Mouse (Mus musculus): ENCODE data around the gene Sirt2.

Gene Sirt2

DNA sequence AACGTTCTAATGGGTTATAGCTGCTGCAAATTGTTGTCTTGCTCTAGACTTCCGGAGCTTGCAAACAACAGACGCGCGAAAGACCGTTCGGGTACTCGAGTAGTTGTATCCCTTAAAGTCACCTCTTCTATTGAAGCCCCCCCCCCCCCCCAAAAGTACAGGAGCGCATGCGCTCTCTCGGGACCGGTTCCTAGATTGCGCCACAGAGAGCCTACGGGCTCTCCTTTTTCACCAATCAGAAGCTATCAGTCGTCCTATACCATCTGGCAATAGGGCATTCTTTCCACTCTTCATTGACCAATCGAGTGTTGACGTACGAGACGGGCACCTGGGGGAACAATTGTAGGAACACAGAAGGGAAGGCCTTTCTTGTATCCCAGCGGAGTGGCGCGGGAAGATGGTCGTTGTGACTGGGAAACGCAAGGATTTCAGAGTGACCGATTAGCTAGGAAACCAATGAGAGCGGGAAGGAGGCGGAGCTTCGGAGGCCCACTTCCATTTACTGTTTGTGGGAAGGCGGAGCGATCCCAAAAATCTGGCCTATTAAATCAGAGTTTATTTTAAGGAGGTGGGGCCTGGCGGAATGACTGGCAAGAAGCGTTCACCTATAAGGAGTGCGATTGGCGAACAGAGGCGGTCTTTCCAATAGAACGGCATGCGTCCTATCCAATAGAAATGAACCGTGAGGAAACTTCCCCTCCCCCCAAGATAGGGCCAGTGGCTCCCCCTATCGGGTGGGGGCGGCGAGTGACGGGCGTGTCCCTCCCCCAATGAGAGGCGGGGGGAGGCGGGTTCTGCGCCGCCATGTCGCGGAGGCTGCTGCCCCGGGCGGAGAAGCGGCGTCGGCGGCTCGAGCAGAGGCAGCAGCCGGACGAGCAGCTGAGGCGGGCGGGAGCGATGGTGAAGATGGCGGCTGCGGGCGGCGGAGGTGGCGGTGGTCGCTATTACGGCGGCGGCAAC is 43.9 kb downstream of the Sirt2 start:
- in situ Hi-C loops (cut with MboI; ENCODE audit: unreplicated experiment in 2 of 2): loop anchor here in 1 of 2 experiments (25.0 kb wide), 2 partner anchors 1277 to 1348 kb away; partner anchors contain the start of genes Gm26920, Sertad3, Zfp260 and Zfp566

DNA sequence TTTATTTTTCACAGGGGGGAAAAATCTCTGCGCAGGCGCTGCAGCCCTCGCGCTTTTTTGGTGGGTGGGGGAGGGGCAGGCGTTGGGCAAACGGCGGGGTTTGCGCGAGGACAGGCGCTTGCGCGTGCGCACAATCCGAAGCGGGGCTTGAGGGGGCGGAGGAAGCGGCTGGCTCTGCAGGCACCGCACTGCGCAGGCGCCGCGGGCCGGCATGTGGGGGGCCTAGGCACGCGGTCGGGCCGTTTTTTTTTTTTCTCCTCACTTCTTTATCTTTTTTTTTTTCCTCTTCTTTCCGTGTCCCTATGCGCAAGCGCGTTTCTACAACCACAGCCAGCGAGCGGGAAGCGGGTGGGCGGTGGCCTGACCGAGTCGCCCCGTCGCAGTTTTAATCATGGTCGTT is 44.7 kb downstream of the Sirt2 start:
- in situ Hi-C loops (cut with MboI; ENCODE audit: unreplicated experiment in 2 of 2): loop anchor here in 1 of 2 experiments (25.0 kb wide), 2 partner anchors 1276 to 1349 kb away; partner anchors contain the start of genes Gm26920, Sertad3, Zfp260 and Zfp566

DNA sequence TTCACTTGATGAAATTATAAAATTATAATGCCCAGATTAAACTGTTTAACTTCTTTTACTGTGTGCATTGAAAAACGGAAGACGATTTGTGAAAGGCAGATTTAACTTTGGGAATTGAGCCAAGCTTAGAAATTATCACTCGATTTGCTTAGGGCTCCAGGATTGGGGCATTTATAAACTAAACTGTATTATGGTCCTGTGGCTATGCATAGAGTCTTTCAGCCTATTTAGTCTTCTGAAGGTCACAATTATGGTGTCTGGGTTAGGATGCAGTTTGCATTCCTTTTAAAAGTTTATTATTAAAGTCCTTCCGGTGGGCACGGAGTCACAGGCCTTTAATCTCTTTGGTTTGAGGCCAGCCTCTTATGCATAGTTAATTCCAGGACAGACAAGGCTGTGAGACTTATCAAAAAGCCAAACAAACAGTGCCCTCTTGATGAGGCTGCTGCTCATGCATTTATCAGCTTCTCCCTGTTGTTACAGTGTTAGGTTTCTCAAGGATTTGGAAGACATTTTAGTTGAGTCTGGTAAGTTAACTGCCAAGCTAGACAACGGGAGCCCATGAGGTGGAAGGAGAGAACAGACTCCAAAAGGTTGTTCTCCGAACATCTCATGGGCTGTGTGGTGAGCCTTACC is 45.2 kb downstream of the Sirt2 start:
- in situ Hi-C loops (cut with MboI; ENCODE audit: unreplicated experiment in 2 of 2): loop anchor here in 1 of 2 experiments (25.0 kb wide), 2 partner anchors 1276 to 1349 kb away; partner anchors contain the start of genes Gm26920, Sertad3, Zfp260 and Zfp566

DNA sequence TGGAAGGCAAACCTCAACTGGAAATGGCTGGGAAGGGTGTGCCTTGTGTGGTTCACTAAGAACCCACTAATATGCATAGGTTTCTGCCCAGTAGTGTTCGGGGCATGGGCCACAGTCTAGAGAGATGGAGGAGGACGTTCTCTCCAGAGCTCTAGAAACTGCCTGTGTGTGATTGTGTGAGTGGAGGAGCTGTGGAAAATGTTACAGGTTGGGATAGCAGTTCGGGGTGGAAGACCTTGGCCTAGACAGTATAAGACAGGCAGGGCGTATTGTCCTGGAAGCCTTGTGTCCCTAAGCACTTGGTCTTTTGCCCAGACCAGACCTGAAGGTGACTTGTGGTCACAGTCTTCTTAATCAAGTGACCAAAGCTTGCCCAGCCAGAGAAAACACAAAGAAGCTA is 45.9 kb downstream of the Sirt2 start:
- in situ Hi-C loops (cut with MboI; ENCODE audit: unreplicated experiment in 2 of 2): loop anchor here in 1 of 2 experiments (25.0 kb wide), 2 partner anchors 1275 to 1350 kb away; partner anchors contain the start of genes Gm26920, Sertad3, Zfp260 and Zfp566

DNA sequence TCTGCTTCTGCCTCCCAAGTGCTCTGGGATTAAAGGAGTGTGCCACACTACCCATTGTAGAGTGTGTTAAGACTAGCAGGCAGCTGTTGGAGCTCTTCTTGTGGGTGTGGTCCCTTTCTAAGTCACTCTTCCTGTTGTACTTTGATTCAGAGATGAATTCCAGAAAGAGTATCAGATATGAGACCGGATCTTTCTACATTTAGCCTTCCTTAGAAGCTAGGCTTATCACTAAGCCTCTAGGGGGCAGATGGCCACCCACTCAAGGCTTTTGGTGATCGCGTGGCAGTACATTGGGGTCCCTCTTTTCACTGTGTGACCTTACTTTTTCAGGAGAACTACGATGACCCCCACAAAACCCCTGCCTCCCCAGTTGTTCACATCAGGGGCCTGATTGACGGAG is 46.4 kb downstream of the Sirt2 start:
- in situ Hi-C loops (cut with MboI; ENCODE audit: unreplicated experiment in 2 of 2): loop anchor here in 1 of 2 experiments (25.0 kb wide), 2 partner anchors 1274 to 1351 kb away; partner anchors contain the start of genes Gm26920, Sertad3, Zfp260 and Zfp566

DNA sequence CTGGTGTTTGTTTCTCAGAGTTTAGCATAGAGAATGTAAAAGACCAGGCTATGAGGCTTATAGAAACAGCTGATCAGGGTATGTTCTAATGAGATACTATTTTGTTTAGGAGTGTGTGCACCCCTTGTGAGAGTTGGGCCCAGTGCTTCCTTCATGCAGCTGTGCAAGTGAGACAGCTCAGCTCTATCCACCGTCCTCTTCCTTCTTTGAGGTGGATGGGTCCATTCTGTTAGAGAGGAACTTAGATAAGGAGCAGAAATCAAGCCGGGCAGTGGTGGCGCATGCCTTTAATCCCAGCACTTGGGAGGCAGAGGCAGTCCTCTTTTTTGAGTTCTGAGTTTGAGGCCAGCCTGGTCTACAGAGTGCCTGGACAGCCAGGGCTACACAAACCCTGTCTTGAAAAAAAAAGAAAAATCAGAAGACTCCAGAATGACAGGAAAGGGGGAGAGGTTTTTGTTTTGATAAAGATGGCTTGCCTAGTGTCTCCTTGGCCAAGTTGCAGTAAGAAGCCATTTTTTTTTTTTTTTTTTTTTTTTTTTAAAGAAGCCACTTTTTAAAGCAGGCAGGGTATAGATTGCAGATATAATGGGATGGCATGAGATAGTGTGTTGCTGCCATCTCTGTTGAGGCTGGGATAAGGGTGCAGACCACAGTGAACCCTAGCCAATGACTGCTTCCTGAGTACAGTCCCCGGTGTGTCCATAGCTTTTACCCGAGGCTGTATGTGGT is 47.9 kb downstream of the Sirt2 start:
- in situ Hi-C loops (cut with MboI; ENCODE audit: unreplicated experiment in 2 of 2): loop anchor here in 1 of 2 experiments (25.0 kb wide), 2 partner anchors 1273 to 1352 kb away; partner anchors contain the start of genes Gm26920, Sertad3, Zfp260 and Zfp566

DNA sequence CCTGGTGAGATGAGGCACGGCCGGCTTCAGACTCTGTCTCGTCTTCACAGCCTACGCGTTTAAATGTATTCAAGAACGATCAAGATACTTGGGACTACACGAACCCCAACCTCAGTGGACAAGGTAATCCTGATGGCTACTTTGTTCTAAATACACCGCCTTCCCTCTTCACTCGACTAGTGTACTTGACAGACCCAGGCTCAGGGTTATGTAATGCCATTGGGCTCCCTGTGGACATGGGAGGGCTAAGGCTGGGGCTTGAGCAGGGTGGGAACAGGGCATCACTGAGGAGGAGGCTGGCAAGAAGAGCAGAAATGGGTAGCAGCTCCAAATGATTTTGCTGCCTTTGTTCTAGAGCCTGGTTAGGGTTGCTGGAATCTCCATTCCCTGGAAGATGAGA is 48.7 kb downstream of the Sirt2 start:
- in situ Hi-C loops (cut with MboI; ENCODE audit: unreplicated experiment in 2 of 2): loop anchor here in 1 of 2 experiments (25.0 kb wide), 2 partner anchors 1272 to 1353 kb away; partner anchors contain the start of genes Gm26920, Sertad3, Zfp260 and Zfp566

DNA sequence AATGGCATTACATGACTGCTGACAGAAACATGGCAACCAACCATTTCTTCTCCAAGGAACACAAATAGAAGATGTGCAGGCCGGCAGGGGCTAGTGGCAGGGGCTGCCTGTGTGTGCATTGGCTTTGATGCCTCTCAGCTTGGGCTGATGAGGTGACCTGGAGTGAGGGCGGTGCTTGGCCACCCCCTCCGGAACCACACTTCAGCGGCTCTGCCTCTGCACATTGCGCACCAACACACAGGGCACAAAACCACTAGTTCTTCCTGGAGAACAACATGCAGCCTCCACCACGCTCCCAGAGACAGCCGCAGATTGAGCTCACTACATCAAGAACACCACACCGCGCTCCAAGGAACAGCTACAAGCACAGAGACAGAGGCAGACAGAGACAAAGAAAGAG is 49.7 kb downstream of the Sirt2 start:
- in situ Hi-C loops (cut with MboI; ENCODE audit: unreplicated experiment in 2 of 2): loop anchor here in 1 of 2 experiments (25.0 kb wide), 2 partner anchors 1271 to 1354 kb away; partner anchors contain the start of genes Gm26920, Sertad3, Zfp260 and Zfp566

DNA sequence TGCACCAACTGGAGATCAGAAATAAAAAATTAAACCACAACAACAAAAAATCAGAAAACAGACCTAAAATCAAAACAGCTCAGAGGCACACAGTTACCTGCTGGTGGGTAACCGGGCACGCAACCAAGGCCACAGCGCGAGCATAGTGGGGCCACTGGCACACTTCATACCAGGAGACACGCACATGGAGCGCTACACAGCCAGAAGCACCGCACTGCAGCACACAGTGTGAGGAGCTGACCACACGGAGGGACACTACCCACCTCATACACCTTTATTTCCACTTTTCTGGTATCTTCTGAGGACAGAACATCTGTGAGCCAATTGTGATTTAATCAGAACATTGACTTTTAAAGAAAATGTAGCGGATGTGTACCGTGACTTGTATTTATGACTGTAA is 50.4 kb downstream of the Sirt2 start:
- in situ Hi-C loops (cut with MboI; ENCODE audit: unreplicated experiment in 2 of 2): loop anchor here in 1 of 2 experiments (25.0 kb wide), 2 partner anchors 1270 to 1355 kb away; partner anchors contain the start of genes Gm26920, Sertad3, Zfp260 and Zfp566

DNA sequence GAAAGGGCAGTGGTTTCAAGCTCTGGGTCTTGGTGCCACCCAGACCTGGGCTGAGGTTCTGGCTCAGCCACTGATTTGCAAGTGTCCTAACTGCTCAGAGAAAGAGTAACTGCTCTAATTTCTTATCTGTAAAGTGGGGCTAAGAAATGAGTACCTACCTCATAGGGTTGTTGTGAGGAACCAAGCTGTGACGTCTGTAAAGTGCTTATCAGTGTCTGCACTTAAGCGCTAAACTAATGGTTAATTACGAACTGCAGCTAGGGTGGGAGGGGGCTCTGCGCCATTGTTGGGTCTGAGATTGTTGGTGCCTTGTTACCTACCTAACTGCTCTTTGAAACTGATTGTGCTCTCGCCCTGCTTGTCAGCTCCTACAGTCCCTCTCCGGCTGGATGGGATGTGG is 51.0 kb downstream of the Sirt2 start:
- in situ Hi-C loops (cut with MboI; ENCODE audit: unreplicated experiment in 2 of 2): loop anchor here in 1 of 2 experiments (25.0 kb wide), 2 partner anchors 1270 to 1355 kb away; partner anchors contain the start of genes Gm26920, Sertad3, Zfp260 and Zfp566

DNA sequence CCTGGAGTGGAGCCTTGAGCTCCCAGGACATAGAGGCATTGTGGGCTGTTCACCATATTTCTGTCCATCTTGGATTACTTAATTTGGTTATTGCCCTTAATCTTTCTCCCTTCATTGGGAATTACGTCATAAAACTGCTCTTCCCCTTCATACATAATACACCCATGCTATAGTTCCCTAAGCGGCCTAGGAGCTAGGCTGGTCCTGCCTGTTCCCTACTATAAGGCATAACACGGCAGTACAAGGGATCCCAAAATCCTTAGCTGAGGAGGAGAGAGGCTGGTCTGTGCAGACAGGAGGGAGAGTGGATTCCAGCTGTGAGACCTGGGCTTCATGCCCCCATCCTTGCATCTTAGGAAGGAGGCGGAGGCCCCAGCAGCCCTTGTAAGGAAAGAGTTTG is 51.4 kb downstream of the Sirt2 start:
- in situ Hi-C loops (cut with MboI; ENCODE audit: unreplicated experiment in 2 of 2): loop anchor here in 1 of 2 experiments (25.0 kb wide), 2 partner anchors 1269 to 1356 kb away; partner anchors contain the start of genes Gm26920, Sertad3, Zfp260 and Zfp566

DNA sequence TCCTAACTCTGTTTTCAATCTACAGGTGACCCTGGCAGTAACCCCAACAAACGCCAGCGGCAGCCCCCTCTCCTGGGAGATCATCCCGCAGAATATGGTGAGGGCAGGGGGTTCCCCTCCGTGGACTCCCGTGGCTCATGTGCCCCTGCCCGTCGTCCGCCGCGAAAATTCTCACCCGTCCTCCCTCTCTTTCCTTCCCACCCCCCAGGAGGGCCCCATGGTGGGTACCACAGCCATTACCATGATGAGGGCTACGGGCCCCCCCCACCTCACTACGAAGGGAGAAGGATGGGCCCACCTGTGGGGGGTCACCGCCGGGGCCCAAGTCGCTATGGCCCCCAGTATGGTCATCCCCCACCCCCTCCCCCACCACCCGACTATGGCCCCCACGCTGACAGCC is 51.9 kb downstream of the Sirt2 start:
- in situ Hi-C loops (cut with MboI; ENCODE audit: unreplicated experiment in 2 of 2): loop anchor here in 1 of 2 experiments (25.0 kb wide), 2 partner anchors 1269 to 1356 kb away; partner anchors contain the start of genes Gm26920, Sertad3, Zfp260 and Zfp566

DNA sequence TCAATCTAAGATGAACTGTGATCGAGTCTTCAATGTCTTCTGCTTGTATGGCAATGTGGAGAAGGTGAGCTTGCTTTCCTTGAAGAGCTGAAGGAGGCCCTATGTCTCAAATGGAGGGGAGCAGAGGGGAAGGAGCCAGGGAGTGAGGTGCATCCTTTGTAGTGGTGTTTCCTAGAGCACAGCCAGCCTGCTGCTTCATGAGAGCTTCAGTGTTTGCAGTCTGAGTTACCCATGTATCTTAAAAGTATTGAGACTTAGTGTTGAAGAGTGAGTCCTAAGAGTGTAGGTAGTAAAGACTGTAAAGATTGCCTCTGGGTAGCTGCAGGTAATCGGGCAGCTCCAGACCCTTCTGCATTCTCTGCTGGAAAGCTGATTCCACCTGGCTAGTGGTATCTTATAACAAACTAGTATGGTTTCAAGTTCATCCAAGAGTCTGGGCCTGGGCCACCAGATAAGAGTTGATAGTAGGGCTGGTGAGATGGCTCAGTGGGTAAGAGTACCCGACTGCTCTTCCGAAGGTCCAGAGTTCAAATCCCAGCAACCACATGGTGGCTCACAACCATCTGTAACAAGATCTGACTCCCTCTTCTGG is 52.4 kb downstream of the Sirt2 start:
- in situ Hi-C loops (cut with MboI; ENCODE audit: unreplicated experiment in 2 of 2): loop anchor here in 1 of 2 experiments (25.0 kb wide), 2 partner anchors 1268 to 1357 kb away; partner anchors contain the start of genes Gm26920, Sertad3, Zfp260 and Zfp566

DNA sequence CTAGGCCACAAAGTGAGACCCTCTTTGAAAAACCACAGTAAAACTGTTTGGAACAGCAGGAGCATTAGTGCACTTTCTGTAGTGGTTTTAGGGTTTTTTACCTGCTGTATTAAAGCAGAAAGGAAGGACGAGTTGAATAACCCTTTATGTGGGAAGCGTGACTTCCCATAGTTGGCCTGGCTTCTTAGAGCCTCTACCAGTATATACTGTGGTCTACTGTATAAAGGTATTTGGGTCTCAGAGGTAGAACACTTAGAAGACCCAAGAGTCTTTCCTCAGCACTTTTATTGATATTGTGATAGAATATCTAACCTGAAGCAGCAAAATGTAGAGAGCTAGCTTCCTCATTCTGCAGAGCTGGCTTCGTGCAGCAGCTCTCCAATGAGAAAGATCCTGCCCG is 53.0 kb downstream of the Sirt2 start:
- in situ Hi-C loops (cut with MboI; ENCODE audit: unreplicated experiment in 2 of 2): loop anchor here in 1 of 2 experiments (25.0 kb wide), 2 partner anchors 1268 to 1357 kb away; partner anchors contain the start of genes Gm26920, Sertad3, Zfp260 and Zfp566

DNA sequence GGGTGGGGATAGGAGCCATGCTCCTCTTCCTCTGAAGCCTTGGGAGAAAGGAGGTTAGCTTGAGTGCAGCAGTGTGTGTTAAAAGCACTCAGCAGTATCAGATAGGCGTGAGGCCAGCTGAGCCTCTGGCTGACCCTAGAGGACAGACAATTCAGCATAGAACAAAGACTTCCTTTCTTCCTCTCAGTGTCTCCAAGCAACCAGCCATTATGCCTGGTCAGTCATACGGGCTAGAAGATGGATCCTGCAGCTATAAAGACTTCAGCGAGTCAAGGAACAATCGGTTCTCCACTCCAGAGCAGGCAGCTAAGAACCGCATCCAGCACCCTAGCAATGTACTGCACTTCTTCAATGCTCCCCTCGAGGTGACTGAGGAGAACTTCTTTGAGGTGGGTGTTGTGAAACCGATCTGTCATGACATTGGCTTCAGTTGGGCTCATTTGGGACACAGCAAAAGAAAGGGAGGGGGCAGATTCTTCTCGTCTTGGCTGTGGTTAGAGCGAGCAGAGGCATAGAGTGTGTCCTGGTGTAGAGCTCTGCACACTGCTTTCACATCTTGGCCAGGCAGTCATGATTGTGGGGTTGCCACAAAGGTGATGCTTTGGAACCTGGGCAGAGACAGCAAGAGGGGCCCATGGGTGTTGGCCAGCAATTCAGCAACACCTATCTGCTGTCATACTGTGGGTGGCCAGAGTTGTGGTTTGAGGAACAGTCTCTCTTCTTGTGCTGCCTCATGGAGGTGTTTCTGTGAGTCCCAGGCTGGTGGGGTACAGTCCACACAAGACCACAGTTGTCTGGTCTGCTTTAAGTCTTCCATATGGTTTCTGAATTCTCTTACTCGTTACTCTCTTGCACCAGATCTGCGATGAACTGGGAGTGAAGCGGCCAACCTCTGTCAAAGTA is 54.1 kb downstream of the Sirt2 start:
- in situ Hi-C loops (cut with MboI; ENCODE audit: unreplicated experiment in 2 of 2): loop anchor here in 1 of 2 experiments (5.0 to 25.0 kb wide), 3 partner anchors 443 to 1358 kb away; partner anchors contain the start of genes Gm26920, Sertad3, Zfp260 and Zfp566

DNA sequence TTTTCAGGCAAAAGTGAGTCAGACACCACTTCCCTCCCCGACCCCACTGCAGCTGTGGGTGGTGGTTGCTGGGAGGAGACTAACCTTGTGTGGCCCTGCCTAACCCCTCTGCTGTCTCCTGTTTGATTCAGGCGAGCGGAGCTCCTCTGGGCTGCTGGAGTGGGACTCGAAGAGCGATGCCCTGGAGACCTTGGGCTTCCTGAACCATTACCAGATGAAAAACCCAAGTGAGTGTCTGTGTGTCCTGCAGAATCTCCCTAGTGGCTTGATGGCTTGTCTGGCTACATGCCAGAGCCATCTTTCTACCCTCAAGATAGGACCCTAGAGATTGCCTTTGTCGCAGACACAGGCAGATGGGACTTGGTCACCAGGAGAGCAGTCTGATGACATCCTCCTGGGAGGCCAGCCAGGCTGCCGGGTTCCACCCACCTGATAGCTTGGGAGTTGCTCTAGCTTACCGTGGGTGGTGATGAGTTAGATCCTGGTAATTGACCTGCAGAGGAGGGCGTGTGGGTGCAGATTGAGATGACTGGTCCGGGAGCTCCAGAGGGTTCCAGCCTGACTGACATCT is 54.8 kb downstream of the Sirt2 start:
- in situ Hi-C loops (cut with MboI; ENCODE audit: unreplicated experiment in 2 of 2): loop anchor here in 1 of 2 experiments (5.0 to 25.0 kb wide), 3 partner anchors 444 to 1359 kb away; partner anchors contain the start of genes Gm26920, Sertad3, Zfp260 and Zfp566

DNA sequence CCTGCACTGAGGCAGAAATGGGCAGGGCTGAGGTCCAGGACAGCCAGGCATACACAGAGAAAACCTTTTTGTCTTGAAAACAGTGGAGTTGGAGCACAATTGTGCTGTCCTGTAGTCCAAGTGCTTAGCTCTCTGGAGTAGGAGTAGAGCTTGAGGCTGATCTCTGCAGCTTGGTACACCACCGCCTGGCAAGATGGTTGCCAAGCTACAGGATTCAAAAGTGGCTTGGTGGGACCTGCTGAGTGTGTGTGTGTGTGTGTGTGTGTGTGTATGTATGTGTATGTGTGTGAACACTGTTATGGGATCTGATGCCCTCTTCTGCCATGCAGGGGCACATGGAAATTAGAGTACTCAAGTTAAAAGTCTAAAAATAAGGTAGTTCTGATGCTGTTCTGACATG is 56.0 kb downstream of the Sirt2 start:
- in situ Hi-C loops (cut with MboI; ENCODE audit: unreplicated experiment in 2 of 2): loop anchor here in 1 of 2 experiments (5.0 to 25.0 kb wide), 3 partner anchors 445 to 1360 kb away; partner anchors contain the start of genes Gm26920, Sertad3, Zfp260 and Zfp566

Data from v-Abl transformed pro-B cells (cell line).